Mouse (Mus musculus) liver, postnatal 0 days (tissue): ENCODE measurements around the gene Unc13a.

ENCODE experiments used
- CTCF ChIP-seq: sonication (generic); IDR thresholded peaks from 2 replicates; pipeline ENCODE4 v1.5.1; 2016; ENCODE audit warnings: antibody characterized with exemption, low read depth
- EP300 ChIP-seq: IDR thresholded peaks from 2 replicates; pipeline ENCODE4 v1.6.1; 2016; ENCODE audit warnings: antibody characterized with exemption, low read depth, mild to moderate bottlenecking

GRCm38 (mm10) chr8:71711574-71711973 lies 40.0 kb upstream of the Unc13a start:
- TF ChIP-seq CTCF (no peak), EP300 (no peak)
